Mouse (Mus musculus) lung, adult 2 months (tissue): ENCODE results near the gene Il1f5.

ENCODE experiments used
- CTCF ChIP-seq: fragments of 200-500 bp; IDR thresholded peaks from 2 replicates; pipeline ENCODE4 v1.5.1; 2011; ENCODE audit warnings: mild to moderate bottlenecking, low read length, control low read depth; ENCODE audit not compliant: insufficient read depth
- POLR2A ChIP-seq: fragments of 200-500 bp; IDR thresholded peaks from 2 replicates; pipeline ENCODE4 v1.6.1; 2011; ENCODE audit warnings: low read depth, mild to moderate bottlenecking, control low read depth, low read length, borderline replicate concordance; ENCODE audit errors: extremely low read depth

DNA sequence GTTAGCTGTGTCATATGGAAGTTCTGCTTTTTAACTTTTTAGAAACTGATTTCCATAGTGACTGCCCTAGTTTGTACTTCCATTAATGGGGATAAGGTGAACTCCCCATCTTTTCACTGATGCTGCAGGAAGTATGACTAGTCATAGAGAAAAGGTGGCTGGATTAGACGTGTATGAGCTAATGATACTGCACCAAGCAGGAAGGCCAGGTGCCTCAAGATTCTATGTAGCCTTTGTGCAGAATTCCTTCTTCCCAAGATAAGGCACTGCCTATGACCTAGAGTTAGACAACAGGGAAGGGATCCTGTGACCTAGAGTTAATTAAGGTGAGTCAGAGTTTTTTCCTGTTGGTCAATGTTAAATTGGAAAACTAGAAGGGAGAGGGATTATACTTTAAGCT lies 40.2 kb downstream of the Il1f5 start:
- TF ChIP-seq CTCF, result no peak
- TF ChIP-seq POLR2A, result no peak
